ENCODE assay signal across 14 mouse cellular contexts in the genomic region with DNA sequence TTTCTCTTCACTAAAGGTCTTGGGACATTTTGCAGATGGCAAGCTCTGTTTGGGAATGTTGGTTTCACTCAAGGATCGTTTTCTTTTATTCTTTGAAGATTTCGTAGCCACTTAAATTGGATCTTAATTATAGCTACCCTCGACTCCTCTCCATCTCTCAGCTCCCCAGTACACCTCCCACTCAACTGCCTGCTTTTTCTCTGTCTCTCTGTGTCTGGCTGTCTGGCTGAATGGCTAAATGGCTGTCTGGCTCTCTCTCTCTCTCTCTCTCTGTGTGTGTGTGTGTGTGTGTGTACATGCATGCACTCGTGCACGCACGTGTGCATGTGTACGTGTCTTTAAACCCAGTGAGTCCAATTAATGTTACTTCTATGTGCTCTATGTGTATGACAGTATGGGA. TPM values are rescaled to one million over a fixed set of nuclear protein-coding genes. Genes with fewer than 3 reads are reported as not detected.
DNase-seq lines count a peak whose midpoint lies in the region.
"Had no signal": no experiment of that assay in that cellular context is flagged by ENCODE, and none has a peak within 500 bp of the region (broad histone marks: within the 10 kb centered on the region; RNA-seq: fewer than 3 reads in every experiment).

No protein-coding gene starts in this region.

- peak; percentile 24 for DNase-seq in layer of hippocampus, adult 9-11 months
- DNase-seq in layer of hippocampus, adult 9-10 months (ENCODE audit: low spot score) = no peak
- peak; percentile 47 for DNase-seq in right cerebral cortex, adult 18-20 months
- DNase-seq in right cerebral cortex, postnatal 10 days (ENCODE audit: low spot score in 2 of 2) = no peak
- DNase-seq in left cerebral cortex, postnatal 36 days (ENCODE audit: low spot score in 2 of 2) = peak; percentile 33 to 35
- no peak for DNase-seq in lung, adult 18-20 months
- DNase-seq: adrenal gland, adult 2 months; adrenal gland, postnatal 25 days; cerebellum, adult 2 months; cerebellum, postnatal 10 days; forebrain, postnatal 0 days; gastrocnemius, postnatal 14 days; heart, adult 2 months; heart, postnatal 14 days had no signal

- intact Hi-C loops in left cerebral cortex, postnatal 36 days (cut with DNase I) = loop anchor here (5.0 kb wide), 1 partner anchor 109 kb away; no protein-coding TSS in a partner anchor

RNA-seq across cellular contexts. Expression of gene Nxpe4, which starts 19.5 kb away (rescaled TPM):
- 10 to 100 TPM; 10.4 to 11.2 TPM for total RNA-seq in left cerebral cortex, postnatal 36 days (2021)

Comparison
In these comparisons a context has a peak if more than half of its experiments do, and no peak if none do; other contexts are left out.
1. DNase-seq: peak in layer of hippocampus, adult 9-11 months (single experiment), right cerebral cortex, adult 18-20 months (single experiment) and left cerebral cortex, postnatal 36 days (2 of 2); none in layer of hippocampus, adult 9-10 months (single experiment), right cerebral cortex, postnatal 10 days (0 of 2) and lung, adult 18-20 months (0 of 2).